Mouse (Mus musculus): Measurements from ENCODE around the gene Acot10. TPM values are rescaled to one million over a fixed set of nuclear protein-coding genes. Genes with fewer than 3 reads are reported as not detected.
"Not testable (repeated sequence)": the region's sequence is repeated elsewhere in the genome, so short reads cannot be mapped to it uniquely, and the experiment has no call there.

Acot10 gene
- polyA plus RNA-seq (2021): 0.24 TPM

GRCm38 (mm10) chr15:20666650-20667049 is at the start of gene Acot10:
Gene Acot10, minus strand, starts transcription at chr15:20666750.
- no peak for DNase-seq (ENCODE audit: low read depth, low spot score)
- POLR2A ChIA-PET: no interaction called here
- CTCF ChIA-PET: interaction anchor here (1.1 to 1.5 kb wide), 2 partner anchors 10 to 23 kb away, joined by 3 to 4 read pairs; no protein-coding TSS in a partner anchor
- in situ Hi-C loops (cut with MboI; ENCODE audit: low pct_unique_long_range_greater_than_20kb): no loop called here
- H3K27me3 ChIP-seq: no peaks in the 10 kb centered on the region
- no peak for ATAC-seq
- TF ChIP-seq CTCF (IDR thresholded peaks at IDR 0.05): no peak

- ATAC-seq (no peak), DNase-seq (ENCODE audit: low read depth, low spot score) (no peak)
- H3K27me3 ChIP-seq: no peaks in the 10 kb centered on the region
- POLR2A ChIA-PET: no interaction called here
- in situ Hi-C loops (cut with MboI; ENCODE audit: low pct_unique_long_range_greater_than_20kb): no loop called here
- TF ChIP-seq CTCF (IDR thresholded peaks at IDR 0.05): no peak
- CTCF ChIA-PET: no interaction called here
Observed at GRCm38 (mm10) chr15:20711859-20712258, 45.3 kb upstream of the Acot10 start.

GRCm38 (mm10) chr15:20696229-20696628 is 29.7 kb upstream of the Acot10 start:
- CTCF ChIA-PET: no interaction called here
- in situ Hi-C loops (cut with MboI; ENCODE audit: low pct_unique_long_range_greater_than_20kb): no loop called here
- TF ChIP-seq CTCF (IDR thresholded peaks at IDR 0.05): no peak
- H3K27me3 ChIP-seq: no peaks in the 10 kb centered on the region
- DNase-seq (ENCODE audit: low read depth, low spot score): no peak
- ATAC-seq: no peak
- POLR2A ChIA-PET: no interaction called here

- DNase-seq (ENCODE audit: low read depth, low spot score) (no peak), ATAC-seq (no peak)
Observed at GRCm38 (mm10) chr15:20684200-20684599, 17.6 kb upstream of the Acot10 start.

GRCm38 (mm10) chr15:20682719-20683118 is 16.2 kb upstream of the Acot10 start:
- ChIA-PET CTCF (no interaction called here), POLR2A (no interaction called here)
- no peaks in the 10 kb centered on the region for H3K27me3 ChIP-seq
- no peak for TF ChIP-seq CTCF (IDR thresholded peaks at IDR 0.05)
- ATAC-seq: no peak
- in situ Hi-C loops (cut with MboI; ENCODE audit: low pct_unique_long_range_greater_than_20kb): no loop called here
- no peak for DNase-seq (ENCODE audit: low read depth, low spot score)

More at GRCm38 (mm10) chr15:20684200-20684599, 17.6 kb upstream of the Acot10 start:
- POLR2A ChIA-PET: no interaction called here
- in situ Hi-C loops (cut with MboI; ENCODE audit: low pct_unique_long_range_greater_than_20kb): no loop called here
- CTCF ChIA-PET: no interaction called here
- no peak for TF ChIP-seq CTCF (IDR thresholded peaks at IDR 0.05)
- H3K27me3 ChIP-seq: no peaks in the 10 kb centered on the region

GRCm38 (mm10) chr15:20669507-20669906 is 3.0 kb upstream of the Acot10 start:
- CTCF ChIA-PET; POLR2A ChIA-PET; ATAC-seq; in situ Hi-C loops (cut with MboI; ENCODE audit: low pct_unique_long_range_greater_than_20kb); DNase-seq (ENCODE audit: low read depth, low spot score); H3K27me3 ChIP-seq: not testable (repeated sequence)

- DNase-seq (ENCODE audit: low read depth, low spot score) (no peak), ATAC-seq (no peak)
- H3K27me3 ChIP-seq: no peaks in the 10 kb centered on the region
- POLR2A ChIA-PET: no interaction called here
- TF ChIP-seq CTCF (IDR thresholded peaks at IDR 0.05): no peak
- CTCF ChIA-PET: no interaction called here
- in situ Hi-C loops (cut with MboI; ENCODE audit: low pct_unique_long_range_greater_than_20kb): no loop called here
Observed at GRCm38 (mm10) chr15:20667989-20668388, 1.4 kb upstream of the Acot10 start.

GRCm38 (mm10) chr15:20667350-20667749 is 800 bp upstream of the Acot10 start:
- no peak for ATAC-seq
- no peak for DNase-seq (ENCODE audit: low read depth, low spot score)
- POLR2A ChIA-PET: no interaction called here
- no peak for TF ChIP-seq CTCF (IDR thresholded peaks at IDR 0.05)
- no peaks in the 10 kb centered on the region for H3K27me3 ChIP-seq
- CTCF ChIA-PET: no interaction called here
- in situ Hi-C loops (cut with MboI; ENCODE audit: low pct_unique_long_range_greater_than_20kb): no loop called here

GRCm38 (mm10) chr15:20660221-20660620 is 6.3 kb downstream of the Acot10 start:
- POLR2A ChIA-PET: no interaction called here
- no peak for TF ChIP-seq CTCF (IDR thresholded peaks at IDR 0.05)
- no peaks in the 10 kb centered on the region for H3K27me3 ChIP-seq
- in situ Hi-C loops (cut with MboI; ENCODE audit: low pct_unique_long_range_greater_than_20kb): no loop called here
- ATAC-seq (no peak), DNase-seq (ENCODE audit: low read depth, low spot score) (no peak)
- CTCF ChIA-PET: no interaction called here

GRCm38 (mm10) chr15:20642905-20643414 is 23.6 kb downstream of the Acot10 start:
- DNase-seq (ENCODE audit: low read depth, low spot score): no peak
- TF ChIP-seq CTCF (IDR thresholded peaks at IDR 0.05): no peak
- CTCF ChIA-PET: no interaction called here
- no peak for ATAC-seq
- in situ Hi-C loops (cut with MboI; ENCODE audit: low pct_unique_long_range_greater_than_20kb): no loop called here
- POLR2A ChIA-PET: no interaction called here
- no peaks in the 10 kb centered on the region for H3K27me3 ChIP-seq

- ATAC-seq (no peak), DNase-seq (ENCODE audit: low read depth, low spot score) (no peak)
- CTCF ChIA-PET: no interaction called here
- TF ChIP-seq CTCF (IDR thresholded peaks at IDR 0.05): no peak
- H3K27me3 ChIP-seq: no peaks in the 10 kb centered on the region
- POLR2A ChIA-PET: no interaction called here
- in situ Hi-C loops (cut with MboI; ENCODE audit: low pct_unique_long_range_greater_than_20kb): no loop called here
Observed at GRCm38 (mm10) chr15:20639155-20639554, 27.4 kb downstream of the Acot10 start.

GRCm38 (mm10) chr15:20634593-20634992 is 32.0 kb downstream of the Acot10 start:
- no peak for TF ChIP-seq CTCF (IDR thresholded peaks at IDR 0.05)
- ChIA-PET POLR2A (no interaction called here), CTCF (no interaction called here)
- in situ Hi-C loops (cut with MboI; ENCODE audit: low pct_unique_long_range_greater_than_20kb): no loop called here
- DNase-seq (ENCODE audit: low read depth, low spot score): no peak
- no peak for ATAC-seq
- H3K27me3 ChIP-seq: no peaks in the 10 kb centered on the region

Other genes starting within 250 kb of the Acot10 start
- not detected for gene Cdh12, start 217.5 kb downstream of the Acot10 start, polyA plus RNA-seq (2021)

All from Patski (cell line).